Mouse (Mus musculus): ENCODE measurements at regions not wholly inside any gene's neighbourhood (a gene's known extent, or its start where the extent isn't known, plus 50 kb on each side); places are given as distances from the start of the nearest gene placed in this dataset.

DNA sequence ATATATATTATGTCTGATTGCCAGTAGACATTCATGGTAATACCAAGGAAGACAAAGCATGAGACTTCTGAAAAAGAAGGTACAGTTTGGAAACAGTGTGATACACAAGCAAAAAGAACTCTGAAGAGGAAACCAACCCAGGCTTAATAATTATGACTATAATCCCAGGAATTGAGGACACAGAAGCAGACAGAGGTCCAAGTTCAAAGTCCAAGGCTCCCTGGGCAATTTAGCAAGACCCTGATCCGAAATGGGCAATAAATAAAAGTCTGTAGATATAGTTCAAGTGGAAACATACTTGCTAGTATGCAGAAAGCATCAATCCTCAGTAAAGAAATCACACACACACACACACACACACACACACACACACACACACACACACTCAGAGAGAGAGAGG, 2618.7 kb upstream of the Gm7489 start:
- TF ChIP-seq CTCF (IDR thresholded peaks at IDR 0.05; ENCODE audit: borderline replicate concordance, insufficient read depth, low read length) (no peak), POLR2A (IDR thresholded peaks at IDR 0.05; ENCODE audit: low read depth, low read length) (no peak)

Measured in embryonic fibroblast, embryonic 13.5 days (primary cell).